Mouse (Mus musculus): Measurements from ENCODE around the gene Acoxl. TPM values are rescaled to one million over a fixed set of nuclear protein-coding genes. Genes with fewer than 3 reads are reported as not detected.

Gene Acoxl
- polyA plus RNA-seq, 1 experiment from 2014 or later = 0.29 TPM

DNA sequence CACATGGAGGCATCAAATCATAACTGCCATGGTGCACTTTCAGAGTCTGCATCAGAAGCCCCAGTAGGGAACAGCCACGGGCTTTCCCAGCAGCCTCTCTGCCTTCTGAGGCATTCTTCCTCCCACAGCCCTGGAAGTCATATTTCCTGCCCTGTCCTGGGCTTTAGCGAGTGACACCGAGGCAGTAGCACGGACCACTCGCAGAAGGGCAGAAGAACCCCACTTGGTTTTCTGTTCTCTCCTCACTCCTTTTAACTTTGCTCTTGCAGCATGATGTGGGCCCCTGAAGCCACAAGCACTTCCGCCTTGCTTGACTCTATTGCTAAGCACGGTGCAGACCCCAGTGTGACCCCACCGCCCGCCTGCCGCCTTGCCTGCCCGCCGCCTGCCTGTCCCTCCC lies 189.0 kb downstream of the Acoxl start:
- Histone ChIP-seq H3K4me2 (ENCODE audit: low read depth, low read length) (no peak overlapping the region), H3K9me3 (ENCODE audit: control insufficient read depth, low read length) (no peaks in the 10 kb centered on the region), H3K9ac (replicated peaks; ENCODE audit: low read depth, low read length) (no peak overlapping the region), H3K27me3 (ENCODE audit: control insufficient read depth, insufficient read depth, low read length) (no peaks in the 10 kb centered on the region), H3K4me3 (ENCODE audit: low read depth, low read length) (no peak overlapping the region), H3K27ac (ENCODE audit: low read depth, low read length) (no peak overlapping the region), H3K4me1 (ENCODE audit: control insufficient read depth, insufficient read depth, low read length) (no peaks in the 10 kb centered on the region), H3K36me3 (ENCODE audit: control insufficient read depth, insufficient read depth, low read length) (no peaks in the 10 kb centered on the region)
- no peak for ATAC-seq (ENCODE audit: low read depth)
- 83% methylated on average over 12 of the region's 12 CpGs for WGBS

DNA sequence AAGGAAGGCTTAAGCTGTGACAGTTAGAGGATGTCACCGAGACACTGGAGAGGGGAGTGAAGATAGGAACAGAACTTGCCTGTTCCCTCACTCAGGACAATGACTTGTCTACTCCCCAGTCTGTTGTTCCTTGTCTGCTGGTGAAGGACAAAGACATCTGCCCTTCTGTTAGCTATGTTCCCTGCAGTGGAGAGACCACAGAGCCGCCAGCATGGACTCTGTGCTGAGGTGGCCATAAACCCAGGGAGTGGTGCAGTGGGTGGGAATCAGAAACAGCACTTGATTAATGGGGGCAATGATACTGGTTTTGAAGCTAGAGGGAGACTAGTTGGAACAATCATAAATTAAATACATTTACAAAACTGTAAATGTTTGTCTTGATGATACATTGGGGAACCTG lies 191.3 kb downstream of the Acoxl start:
- Histone ChIP-seq H3K36me3 (ENCODE audit: control insufficient read depth, insufficient read depth, low read length) (no peaks in the 10 kb centered on the region), H3K4me1 (ENCODE audit: control insufficient read depth, insufficient read depth, low read length) (no peaks in the 10 kb centered on the region), H3K9me3 (ENCODE audit: control insufficient read depth, low read length) (no peaks in the 10 kb centered on the region), H3K27ac (ENCODE audit: low read depth, low read length) (no peak overlapping the region), H3K4me3 (ENCODE audit: low read depth, low read length) (no peak overlapping the region), H3K27me3 (ENCODE audit: control insufficient read depth, insufficient read depth, low read length) (no peaks in the 10 kb centered on the region), H3K9ac (replicated peaks; ENCODE audit: low read depth, low read length) (no peak overlapping the region), H3K4me2 (ENCODE audit: low read depth, low read length) (no peak overlapping the region)
- WGBS = 43% methylated on average over 2 of the region's 2 CpGs
- no peak for ATAC-seq (ENCODE audit: low read depth)

DNA sequence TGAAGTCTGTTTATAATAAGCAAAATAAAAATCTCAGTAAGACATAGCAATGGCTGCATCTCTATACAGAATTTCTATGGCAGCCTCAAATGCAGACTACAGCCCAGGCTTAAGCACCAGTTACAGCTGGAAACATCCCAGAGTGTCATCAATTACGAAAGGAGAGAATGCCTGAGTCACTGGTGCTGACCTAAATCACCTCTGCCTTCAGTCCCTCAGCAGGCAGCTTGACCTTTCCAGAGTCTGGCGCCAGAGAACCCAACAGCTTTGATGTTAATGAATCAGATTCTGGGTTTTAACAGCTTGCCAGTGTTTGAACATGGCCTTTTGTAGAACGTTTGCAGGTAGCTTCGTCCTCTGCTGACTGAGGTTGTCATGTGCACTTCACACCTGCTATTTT lies 193.4 kb downstream of the Acoxl start:
- 7% methylated on average over 4 of the region's 4 CpGs for WGBS
- Histone ChIP-seq H3K4me3 (ENCODE audit: low read depth, low read length) (no peak overlapping the region), H3K36me3 (ENCODE audit: control insufficient read depth, insufficient read depth, low read length) (no peaks in the 10 kb centered on the region)

DNA sequence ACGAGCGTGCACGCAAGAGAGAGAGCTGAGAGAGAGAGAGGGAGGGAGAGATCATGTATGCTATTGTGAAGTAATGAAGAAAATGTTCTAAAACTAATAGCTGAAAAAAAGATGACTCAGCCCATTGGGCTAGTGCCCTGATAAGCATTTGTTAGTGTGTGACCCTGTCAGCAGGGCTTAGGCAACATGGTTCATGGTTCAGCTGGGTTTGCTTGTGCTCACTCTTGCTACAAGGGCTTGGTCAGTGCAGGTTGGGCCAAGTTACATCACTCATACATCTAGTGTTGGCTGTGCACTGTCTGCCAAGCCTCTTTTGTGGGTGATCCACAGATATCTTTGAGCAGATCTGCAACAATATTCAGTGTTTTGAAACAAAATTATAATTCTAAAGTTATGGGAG lies 194.8 kb downstream of the Acoxl start:
- H3K4me2 ChIP-seq (ENCODE audit: low read depth, low read length) = no peak overlapping the region
- ATAC-seq (ENCODE audit: low read depth) = no peak
- H3K36me3 ChIP-seq (ENCODE audit: control insufficient read depth, insufficient read depth, low read length) = no peaks in the 10 kb centered on the region
- H3K27ac ChIP-seq (ENCODE audit: low read depth, low read length) = no peak overlapping the region
- no peaks in the 10 kb centered on the region for H3K27me3 ChIP-seq (ENCODE audit: control insufficient read depth, insufficient read depth, low read length)
- no peak overlapping the region for H3K9ac ChIP-seq (replicated peaks; ENCODE audit: low read depth, low read length)
- no peaks in the 10 kb centered on the region for H3K9me3 ChIP-seq (ENCODE audit: control insufficient read depth, low read length)
- 94% methylated on average over 3 of the region's 3 CpGs for WGBS
- H3K4me3 ChIP-seq (ENCODE audit: low read depth, low read length) = no peak overlapping the region
- H3K4me1 ChIP-seq (ENCODE audit: control insufficient read depth, insufficient read depth, low read length) = no peaks in the 10 kb centered on the region

More for the DNA sequence above, 193.4 kb downstream of the Acoxl start:
- H3K9ac ChIP-seq (replicated peaks; ENCODE audit: low read depth, low read length) = no peak overlapping the region
- no peak for ATAC-seq (ENCODE audit: low read depth)
- H3K4me1 ChIP-seq (ENCODE audit: control insufficient read depth, insufficient read depth, low read length) = no peaks in the 10 kb centered on the region
- H3K9me3 ChIP-seq (ENCODE audit: control insufficient read depth, low read length) = no peaks in the 10 kb centered on the region
- H3K27me3 ChIP-seq (ENCODE audit: control insufficient read depth, insufficient read depth, low read length) = no peaks in the 10 kb centered on the region
- no peak overlapping the region for H3K4me2 ChIP-seq (ENCODE audit: low read depth, low read length)
- H3K27ac ChIP-seq (ENCODE audit: low read depth, low read length) = no peak overlapping the region

DNA sequence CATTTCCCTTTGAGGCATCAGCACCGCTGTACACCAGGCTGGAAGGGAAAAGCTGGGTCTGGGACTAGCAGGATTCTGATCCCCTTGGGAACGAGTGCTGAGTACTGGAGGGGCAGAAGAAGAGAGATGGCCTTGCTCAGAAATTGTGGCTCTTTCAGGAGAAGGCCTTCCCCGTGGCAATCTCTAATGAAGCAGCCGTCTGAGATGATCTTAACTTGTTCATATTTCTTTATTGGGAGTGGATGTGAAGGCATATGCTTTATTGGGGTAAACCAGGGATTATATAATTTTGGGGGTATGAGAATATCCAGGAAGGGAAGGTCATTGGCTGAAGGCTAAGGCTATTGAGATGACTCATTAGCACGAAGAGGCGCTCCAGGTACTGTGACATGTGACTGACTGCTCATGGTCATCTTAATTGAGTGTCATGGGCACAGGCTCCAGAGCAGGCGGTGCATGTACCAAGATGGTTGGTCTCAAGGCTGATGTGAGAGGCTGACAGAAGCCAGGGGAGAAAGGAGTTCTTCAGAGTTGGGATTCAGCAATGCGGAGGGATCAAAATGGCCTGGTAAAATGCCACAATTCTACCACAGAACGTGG lies 195.5 kb downstream of the Acoxl start:
- Histone ChIP-seq H3K4me3 (ENCODE audit: low read depth, low read length) (no peak overlapping the region), H3K4me2 (ENCODE audit: low read depth, low read length) (no peak overlapping the region), H3K36me3 (ENCODE audit: control insufficient read depth, insufficient read depth, low read length) (no peaks in the 10 kb centered on the region), H3K4me1 (ENCODE audit: control insufficient read depth, insufficient read depth, low read length) (no peaks in the 10 kb centered on the region), H3K9me3 (ENCODE audit: control insufficient read depth, low read length) (no peaks in the 10 kb centered on the region), H3K27me3 (ENCODE audit: control insufficient read depth, insufficient read depth, low read length) (no peaks in the 10 kb centered on the region), H3K27ac (ENCODE audit: low read depth, low read length) (no peak overlapping the region), H3K9ac (replicated peaks; ENCODE audit: low read depth, low read length) (no peak overlapping the region)
- 92% methylated on average over 9 of the region's 9 CpGs for WGBS
- ATAC-seq (ENCODE audit: low read depth) = no peak

DNA sequence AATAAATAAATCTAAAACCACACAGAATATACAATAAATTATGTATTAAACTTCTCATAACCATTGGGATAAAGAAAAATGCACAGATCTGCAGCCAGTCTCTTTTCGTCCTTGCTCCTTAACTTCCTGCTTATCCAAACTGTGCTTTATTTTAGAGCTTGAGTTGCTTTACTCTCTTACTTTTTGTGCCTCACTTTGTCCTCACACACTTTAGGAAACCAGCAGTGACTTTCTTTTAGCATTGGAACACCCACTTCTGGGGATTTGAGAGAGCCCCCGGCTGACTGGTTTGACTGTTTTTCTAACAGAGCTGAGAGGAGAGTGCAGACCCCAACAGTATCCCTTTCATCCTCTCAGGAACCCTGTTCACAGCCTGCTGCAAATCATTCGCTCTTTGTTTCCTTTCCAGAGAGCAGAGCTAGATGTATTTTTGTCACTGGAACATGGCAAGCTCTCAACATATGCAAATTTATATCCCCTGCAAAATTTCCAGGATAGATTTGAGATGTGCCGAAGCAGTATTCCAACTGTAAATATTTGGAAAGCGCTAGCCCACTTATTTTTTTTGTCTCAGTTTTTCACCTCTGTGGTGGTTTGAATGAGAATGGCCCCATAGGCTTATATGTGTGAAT lies 199.7 kb downstream of the Acoxl start:
- H3K4me1 ChIP-seq (ENCODE audit: control insufficient read depth, insufficient read depth, low read length) = no peaks in the 10 kb centered on the region
- H3K4me2 ChIP-seq (ENCODE audit: low read depth, low read length) = no peak overlapping the region
- no peaks in the 10 kb centered on the region for H3K27me3 ChIP-seq (ENCODE audit: control insufficient read depth, insufficient read depth, low read length)
- no peak overlapping the region for H3K4me3 ChIP-seq (ENCODE audit: low read depth, low read length)
- ATAC-seq (ENCODE audit: low read depth) = no peak
- H3K36me3 ChIP-seq (ENCODE audit: control insufficient read depth, insufficient read depth, low read length) = no peaks in the 10 kb centered on the region
- H3K27ac ChIP-seq (ENCODE audit: low read depth, low read length) = no peak overlapping the region
- no peaks in the 10 kb centered on the region for H3K9me3 ChIP-seq (ENCODE audit: control insufficient read depth, low read length)
- H3K9ac ChIP-seq (replicated peaks; ENCODE audit: low read depth, low read length) = no peak overlapping the region
- 83% methylated on average over 5 of the region's 5 CpGs for WGBS

DNA sequence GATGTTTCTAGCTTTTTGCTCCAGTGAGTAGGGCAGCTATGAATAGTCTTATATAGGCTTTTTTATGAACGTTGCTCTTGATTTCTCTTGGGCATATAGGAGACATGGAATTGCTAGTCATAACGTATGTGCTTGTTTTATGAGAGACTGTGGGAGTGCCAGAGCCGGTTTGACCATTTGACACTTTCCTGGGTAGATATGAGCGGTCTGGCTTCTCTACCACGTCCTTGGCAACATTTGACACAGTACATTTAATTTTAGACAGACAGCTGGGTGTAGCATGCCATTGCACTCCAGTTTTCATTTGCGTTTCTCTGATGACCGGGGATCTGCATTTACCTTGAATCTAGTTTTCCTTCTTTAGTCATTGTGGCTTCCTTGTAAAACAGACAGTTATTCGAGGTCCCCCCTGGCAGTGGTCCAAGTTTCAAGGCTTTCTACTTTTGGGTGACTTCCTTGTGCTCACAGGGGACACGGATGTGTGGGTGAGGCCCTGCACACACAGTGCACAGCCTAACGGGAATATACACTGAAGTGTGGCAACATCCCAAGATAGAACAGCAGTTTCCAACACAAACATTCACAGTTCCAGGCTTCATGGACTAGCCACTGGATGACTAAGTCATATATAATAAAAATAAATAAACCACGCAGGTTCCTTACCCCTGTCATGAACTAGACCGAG lies 202.5 kb downstream of the Acoxl start:
- Histone ChIP-seq H3K4me3 (ENCODE audit: low read depth, low read length) (no peak overlapping the region), H3K9me3 (ENCODE audit: control insufficient read depth, low read length) (no peaks in the 10 kb centered on the region), H3K4me2 (ENCODE audit: low read depth, low read length) (no peak overlapping the region), H3K4me1 (ENCODE audit: control insufficient read depth, insufficient read depth, low read length) (no peaks in the 10 kb centered on the region), H3K9ac (replicated peaks; ENCODE audit: low read depth, low read length) (no peak overlapping the region), H3K36me3 (ENCODE audit: control insufficient read depth, insufficient read depth, low read length) (no peaks in the 10 kb centered on the region), H3K27me3 (ENCODE audit: control insufficient read depth, insufficient read depth, low read length) (no peaks in the 10 kb centered on the region), H3K27ac (ENCODE audit: low read depth, low read length) (no peak overlapping the region)
- no peak for ATAC-seq (ENCODE audit: low read depth)
- 77% methylated on average over 12 of the region's 12 CpGs for WGBS

DNA sequence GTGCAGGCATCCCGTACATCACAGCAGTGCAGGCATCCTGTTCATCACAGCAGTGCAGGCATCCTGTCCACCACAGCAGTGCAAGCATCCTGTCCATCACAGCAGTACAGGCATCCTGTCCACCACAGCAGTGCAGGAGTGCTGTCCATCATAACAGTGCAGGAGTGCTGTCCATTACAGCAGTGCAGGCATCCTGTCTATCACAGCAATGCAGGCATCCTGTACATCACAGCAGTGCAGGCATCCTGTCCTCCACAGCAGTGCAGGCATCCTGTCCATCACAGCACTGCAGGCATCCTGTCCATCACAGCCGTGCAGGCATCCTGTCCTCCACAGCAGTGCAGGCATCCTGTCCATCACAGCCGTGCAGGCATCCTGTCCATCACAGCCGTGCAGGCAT lies 207.8 kb downstream of the Acoxl start:
- H3K9me3 ChIP-seq (ENCODE audit: control insufficient read depth, low read length) = no peaks in the 10 kb centered on the region
- H3K4me1 ChIP-seq (ENCODE audit: control insufficient read depth, insufficient read depth, low read length) = no peaks in the 10 kb centered on the region
- H3K4me2 ChIP-seq (ENCODE audit: low read depth, low read length) = no peak overlapping the region
- no peaks in the 10 kb centered on the region for H3K36me3 ChIP-seq (ENCODE audit: control insufficient read depth, insufficient read depth, low read length)
- no peak overlapping the region for H3K9ac ChIP-seq (replicated peaks; ENCODE audit: low read depth, low read length)
- H3K4me3 ChIP-seq (ENCODE audit: low read depth, low read length) = no peak overlapping the region
- WGBS = 66% methylated on average over 4 of the region's 4 CpGs
- no peak for ATAC-seq (ENCODE audit: low read depth)
- H3K27ac ChIP-seq (ENCODE audit: low read depth, low read length) = no peak overlapping the region
- no peaks in the 10 kb centered on the region for H3K27me3 ChIP-seq (ENCODE audit: control insufficient read depth, insufficient read depth, low read length)

DNA sequence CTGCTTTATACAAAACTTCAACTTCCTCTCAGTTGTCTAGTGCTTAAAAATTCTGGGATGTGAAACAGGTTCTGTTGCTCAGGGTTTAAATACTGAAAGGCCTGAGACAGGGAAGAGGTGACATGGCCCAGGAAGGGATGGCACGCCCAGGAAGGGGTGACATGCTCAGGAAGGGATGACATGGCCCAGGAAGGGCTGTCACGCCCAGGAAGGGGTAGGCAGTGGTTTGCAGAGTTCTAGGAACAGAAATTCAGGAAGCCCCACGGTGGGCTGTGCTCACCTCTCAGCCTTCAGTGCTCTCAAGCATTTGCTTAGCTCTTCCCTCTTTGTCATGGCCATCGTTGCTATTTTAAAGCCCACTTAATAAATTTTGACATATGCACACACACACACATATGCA lies 216.2 kb downstream of the Acoxl start:
- Histone ChIP-seq H3K9me3 (ENCODE audit: control insufficient read depth, low read length) (no peaks in the 10 kb centered on the region), H3K4me1 (ENCODE audit: control insufficient read depth, insufficient read depth, low read length) (no peaks in the 10 kb centered on the region), H3K4me3 (ENCODE audit: low read depth, low read length) (no peak overlapping the region), H3K27ac (ENCODE audit: low read depth, low read length) (no peak overlapping the region), H3K9ac (replicated peaks; ENCODE audit: low read depth, low read length) (no peak overlapping the region), H3K27me3 (ENCODE audit: control insufficient read depth, insufficient read depth, low read length) (no peaks in the 10 kb centered on the region), H3K4me2 (ENCODE audit: low read depth, low read length) (no peak overlapping the region), H3K36me3 (ENCODE audit: control insufficient read depth, insufficient read depth, low read length) (no peaks in the 10 kb centered on the region)
- no peak for ATAC-seq (ENCODE audit: low read depth)
- 79% methylated on average over 4 of the region's 4 CpGs for WGBS
